Mouse (Mus musculus): ENCODE results near the gene Ache. TPM values are rescaled to one million over a fixed set of nuclear protein-coding genes. Genes with fewer than 3 reads are reported as not detected.
"Not testable (repeated sequence)": the region's sequence is repeated elsewhere in the genome, so short reads cannot be mapped to it uniquely, and the experiment has no call there.

The Ache gene
- 17.2 and 18.3 TPM in 2 replicates for polyA plus RNA-seq (2015; fragmentation: Nextera tagmentation; extraction: Ambion mirVana)

- Histone ChIP-seq H3K4me3 (peak within 1 kb of the TSS; percentile 47), H3K9ac (peak within 1 kb of the TSS; percentile 66), H3K4me1 (peaks cover 16% of the 10 kb centered on the region), H3K4me2 (replicated peaks) (peak within 1 kb of the TSS; percentile 75), H3K36me3 (no peaks in the 10 kb centered on the region), H3K27me3 (peaks cover 66% of the 10 kb centered on the region), H3K9me3 (0 out of 2 replicates have a peak, but pooled peaks cover 4% of the 10 kb centered on the region), H3K27ac (no peak within 1 kb of the TSS)
- peak; percentile 17; the same call in 1 of the 2 replicates for ATAC-seq (ENCODE audit: low FRiP score, low read depth)
- 1% methylated on average over 40 of the region's 40 CpGs for WGBS
These were observed at the start of gene Ache for GRCm38 (mm10) chr5:137287032-137287952. Ache (plus strand) TSS chr5:137287519.

GRCm38 (mm10) chr5:137263897-137264720, 23.2 kb upstream of the Ache start:
- H3K9ac ChIP-seq: no peak overlapping the region
- peaks cover 7% of the 10 kb centered on the region for H3K4me1 ChIP-seq
- no peaks in the 10 kb centered on the region for H3K36me3 ChIP-seq
- no peak overlapping the region for H3K27ac ChIP-seq
- H3K4me2 ChIP-seq (replicated peaks): no peak overlapping the region
- WGBS: 79% methylated on average over 14 of the region's 14 CpGs
- no peak for ATAC-seq (ENCODE audit: low FRiP score, low read depth)
- H3K4me3 ChIP-seq: no peak overlapping the region
- no peaks in the 10 kb centered on the region for H3K9me3 ChIP-seq
- H3K27me3 ChIP-seq: no peaks in the 10 kb centered on the region

- Histone ChIP-seq H3K9me3 (no peaks in the 10 kb centered on the region), H3K9ac (no peak overlapping the region), H3K4me1 (peaks cover 7% of the 10 kb centered on the region), H3K4me3 (no peak overlapping the region), H3K27me3 (no peaks in the 10 kb centered on the region), H3K27ac (no peak overlapping the region), H3K4me2 (replicated peaks) (no peak overlapping the region), H3K36me3 (no peaks in the 10 kb centered on the region)
- WGBS: 93% methylated on average over 11 of the region's 11 CpGs
- no peak for ATAC-seq (ENCODE audit: low FRiP score, low read depth)
These were observed 22.5 kb upstream of the Ache start for GRCm38 (mm10) chr5:137264787-137265186.

GRCm38 (mm10) chr5:137268131-137268910, 19.0 kb upstream of the Ache start:
- 37% methylated on average over 14 of the region's 18 CpGs for WGBS
- Histone ChIP-seq H3K27ac (no peak overlapping the region), H3K4me1 (peaks cover 7% of the 10 kb centered on the region), H3K27me3 (no peaks in the 10 kb centered on the region), H3K9ac (no peak overlapping the region), H3K36me3 (no peaks in the 10 kb centered on the region), H3K4me2 (replicated peaks) (peak overlapping the region; percentile 41), H3K9me3 (peaks cover 6% of the 10 kb centered on the region), H3K4me3 (no peak overlapping the region)
- no peak for ATAC-seq (ENCODE audit: low FRiP score, low read depth)

- WGBS: 30% methylated on average over 18 of the region's 18 CpGs
- ATAC-seq (ENCODE audit: low FRiP score, low read depth): peak; percentile 75
These were observed 9.7 kb upstream of the Ache start for GRCm38 (mm10) chr5:137277360-137278342.

GRCm38 (mm10) chr5:137284411-137284810, 2.9 kb upstream of the Ache start:
- not testable (repeated sequence) for ATAC-seq (ENCODE audit: low FRiP score, low read depth); H3K9ac ChIP-seq

More at GRCm38 (mm10) chr5:137277360-137278342, 9.7 kb upstream of the Ache start:
- H3K9ac ChIP-seq: peak overlapping the region; percentile 19; the same call in 1 of the 2 replicates
- no peaks in the 10 kb centered on the region for H3K36me3 ChIP-seq
- H3K27ac ChIP-seq: no peak overlapping the region
- peaks cover 9% of the 10 kb centered on the region for H3K4me1 ChIP-seq
- H3K9me3 ChIP-seq: peaks cover 13% of the 10 kb centered on the region
- peak overlapping the region; percentile 32 for H3K4me2 ChIP-seq (replicated peaks)
- 0 out of 2 replicates have a peak, but pooled peaks cover 7% of the 10 kb centered on the region for H3K27me3 ChIP-seq
- H3K4me3 ChIP-seq: no peak overlapping the region

GRCm38 (mm10) chr5:137285045-137285444, 2.3 kb upstream of the Ache start:
- no peak overlapping the region for H3K27ac ChIP-seq
- H3K9me3 ChIP-seq: 0 out of 2 replicates have a peak, but pooled peaks cover 4% of the 10 kb centered on the region
- no peak overlapping the region for H3K4me2 ChIP-seq (replicated peaks)
- peaks cover 43% of the 10 kb centered on the region for H3K27me3 ChIP-seq
- WGBS: 58% methylated on average over 5 of the region's 5 CpGs
- no peak overlapping the region for H3K9ac ChIP-seq
- peaks cover 16% of the 10 kb centered on the region for H3K4me1 ChIP-seq
- no peaks in the 10 kb centered on the region for H3K36me3 ChIP-seq
- no peak overlapping the region for H3K4me3 ChIP-seq
- ATAC-seq (ENCODE audit: low FRiP score, low read depth): no peak

More at GRCm38 (mm10) chr5:137284411-137284810, 2.9 kb upstream of the Ache start:
- not testable (repeated sequence) for H3K4me3 ChIP-seq; H3K36me3 ChIP-seq; H3K27ac ChIP-seq; H3K9me3 ChIP-seq; H3K4me2 ChIP-seq (replicated peaks)
- H3K4me1 ChIP-seq: peaks cover 16% of the 10 kb centered on the region
- 75% methylated on average over 5 of the region's 6 CpGs for WGBS
- H3K27me3 ChIP-seq: peaks cover 37% of the 10 kb centered on the region

GRCm38 (mm10) chr5:137285986-137286385, 1.3 kb upstream of the Ache start:
- H3K27ac ChIP-seq: no peak overlapping the region

GRCm38 (mm10) chr5:137286655-137287031, 676 bp upstream of the Ache start:
- Histone ChIP-seq H3K4me1 (peaks cover 16% of the 10 kb centered on the region), H3K27me3 (peaks cover 59% of the 10 kb centered on the region), H3K36me3 (no peaks in the 10 kb centered on the region), H3K4me3 (peak overlapping the region; percentile 47), H3K9me3 (0 out of 2 replicates have a peak, but pooled peaks cover 4% of the 10 kb centered on the region), H3K27ac (no peak overlapping the region), H3K9ac (no peak overlapping the region; the same call in 1 of the 2 replicates), H3K4me2 (replicated peaks) (peak overlapping the region; percentile 75)
- WGBS: 2% methylated on average over 13 of the region's 16 CpGs
- ATAC-seq (ENCODE audit: low FRiP score, low read depth): peak; percentile 52; the same call in 1 of the 2 replicates

More at GRCm38 (mm10) chr5:137285986-137286385, 1.3 kb upstream of the Ache start:
- Histone ChIP-seq H3K36me3 (no peaks in the 10 kb centered on the region), H3K4me3 (no peak overlapping the region), H3K9me3 (0 out of 2 replicates have a peak, but pooled peaks cover 4% of the 10 kb centered on the region), H3K4me2 (replicated peaks) (no peak overlapping the region), H3K9ac (no peak overlapping the region), H3K27me3 (peaks cover 53% of the 10 kb centered on the region), H3K4me1 (peaks cover 16% of the 10 kb centered on the region)
- WGBS: 44% methylated on average over 7 of the region's 7 CpGs
- ATAC-seq (ENCODE audit: low FRiP score, low read depth): no peak

- under 1% methylated on average over 57 of the region's 65 CpGs for WGBS
- H3K27ac ChIP-seq: no peak overlapping the region
These were observed 829 bp downstream of the Ache start for GRCm38 (mm10) chr5:137287953-137288743.

More at GRCm38 (mm10) chr5:137287953-137288743, 829 bp downstream of the Ache start:
- Histone ChIP-seq H3K36me3 (no peaks in the 10 kb centered on the region), H3K4me1 (peaks cover 20% of the 10 kb centered on the region), H3K9ac (peak overlapping the region; percentile 66), H3K4me2 (replicated peaks) (peak overlapping the region; percentile 75), H3K4me3 (peak overlapping the region; percentile 47), H3K27me3 (peaks cover 74% of the 10 kb centered on the region), H3K9me3 (no peaks in the 10 kb centered on the region)
- ATAC-seq (ENCODE audit: low FRiP score, low read depth): no peak
